Mouse (Mus musculus) intestine, embryonic 14.5 days (tissue): ENCODE results near the gene 1700037H04Rik. TPM values are rescaled to one million over a fixed set of nuclear protein-coding genes. Genes with fewer than 3 reads are reported as not detected.

ENCODE experiments used
- ATAC-seq: fragments of 200-750 bp; cut with Nextera tagmentation; replicated peaks from 2 replicates; pipeline ENCODE4 v1.8.0; 2017; ENCODE audit warnings: low read depth, moderate number of reproducible peaks, moderate TSS enrichment, moderate library complexity; ENCODE audit not compliant: low FRiP score, low TSS enrichment
- DNase-seq: peaks from one replicate; pipeline ENCODE4 v3.0.0-alpha.2; 2018; ENCODE audit warnings: low spot score
- H3K27ac ChIP-seq: fragments of 300-500 bp; sonication (generic); 2 replicates; pipeline ENCODE4 v1.5.1; 2014; ENCODE audit warnings: low read depth, mild to moderate bottlenecking, control low read depth
- H3K27me3 ChIP-seq: fragments of 300-500 bp; sonication (generic); replicated peaks from 2 replicates; pipeline ENCODE4 v1.6.1; 2014; ENCODE audit warnings: low read length, control low read depth; ENCODE audit not compliant: control insufficient read depth, insufficient read depth
- H3K36me3 ChIP-seq: fragments of 300-500 bp; sonication (generic); 2 replicates; pipeline ENCODE4 v1.6.1; 2014; ENCODE audit warnings: low read length, control low read depth; ENCODE audit not compliant: control insufficient read depth, insufficient read depth
- H3K4me1 ChIP-seq: fragments of 300-500 bp; sonication (generic); replicated peaks from 2 replicates; pipeline ENCODE4 v1.6.1; 2014; ENCODE audit warnings: low read length, control low read depth, mixed read lengths; ENCODE audit not compliant: control insufficient read depth, insufficient read depth
- H3K4me2 ChIP-seq: fragments of 300-500 bp; sonication (generic); 2 replicates; pipeline ENCODE4 v1.6.1; 2014; ENCODE audit warnings: low read length
- H3K4me3 ChIP-seq: fragments of 300-500 bp; sonication (generic); 2 replicates; pipeline ENCODE4 v1.5.1; 2014; ENCODE audit warnings: low read depth, low read length, control low read depth, mixed read lengths
- H3K9ac ChIP-seq: fragments of 300-500 bp; sonication (generic); 2 replicates; pipeline ENCODE4 v1.6.1; 2014; ENCODE audit warnings: mild to moderate bottlenecking, low read length
- H3K9me3 ChIP-seq: fragments of 300-500 bp; sonication (generic); 2 replicates; pipeline ENCODE4 v1.6.1; 2016; ENCODE audit warnings: low read length, control low read depth; ENCODE audit not compliant: control insufficient read depth
- WGBS: fragments of 180-500 bp; shearing (Covaris S2); extraction: QIAGEN DNeasy Blood & Tissue Kit; methylation state at CpG from one replicate; pipeline ENCODE4 v1.1.7; 2014; 5-methylcytosine and 5-hydroxymethylcytosine counted together
- polyA plus RNA-seq: library from polyadenylated mRNA; unstranded; fragments of >200 nt; fragmentation: Nextera tagmentation; extraction: Ambion mirVana; gene quantifications from 2 replicates; pipeline ENCODE4 v1.2.1, GENCODE M21; 2014

1700037H04Rik gene
- polyA plus RNA-seq, 1 experiment from 2014 or later = 93.1 TPM

DNA sequence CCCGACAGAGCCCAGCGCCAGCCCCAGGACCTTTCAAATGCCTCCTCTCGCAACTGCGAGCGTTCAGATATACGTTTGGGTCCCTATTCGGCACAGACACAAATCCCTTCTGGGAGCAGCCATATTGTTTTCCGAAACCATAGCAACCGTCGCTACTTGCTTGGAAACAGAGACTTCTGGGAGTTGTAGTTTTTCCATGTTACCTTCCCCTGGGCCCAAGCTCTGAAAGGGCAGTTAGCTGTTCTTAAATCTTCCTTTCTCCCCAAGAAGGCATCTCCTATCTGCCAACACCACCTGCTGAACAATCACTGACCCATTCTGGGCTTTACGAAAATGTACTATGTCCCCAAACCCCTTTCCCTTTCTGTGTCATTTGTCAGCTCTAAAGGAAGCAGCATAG is 14.8 kb upstream of the 1700037H04Rik start:
- Histone ChIP-seq H3K36me3 (peaks cover 10% of the 10 kb centered on the region), H3K9ac (no peak overlapping the region), H3K27me3 (peaks cover 35% of the 10 kb centered on the region), H3K27ac (no peak overlapping the region), H3K4me1 (peaks cover 33% of the 10 kb centered on the region), H3K9me3 (no peaks in the 10 kb centered on the region), H3K4me3 (peak overlapping the region; percentile 32), H3K4me2 (peak overlapping the region; percentile 73)
- WGBS = 6% methylated on average over 11 of the region's 11 CpGs
- DNase-seq (peak; percentile 74), ATAC-seq (no peak)

DNA sequence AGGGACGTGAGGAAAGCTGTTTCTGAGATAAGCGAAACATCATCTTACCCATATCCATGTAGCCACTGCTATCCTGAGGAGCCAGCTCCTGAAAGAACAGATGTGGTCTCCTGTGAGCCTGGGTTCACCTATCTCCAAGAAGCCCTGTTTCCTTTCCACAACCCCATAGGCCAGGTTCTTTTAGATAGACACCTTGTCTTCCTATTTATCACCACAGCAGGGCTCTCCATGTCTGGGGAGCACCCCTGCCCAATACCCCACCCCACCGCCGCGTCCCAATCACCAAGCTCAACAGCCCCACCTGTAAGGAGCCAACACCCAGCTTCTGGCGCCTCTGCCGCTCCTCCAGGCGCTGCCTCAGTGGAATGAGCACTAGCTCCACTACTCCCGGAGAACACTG is 12.4 kb upstream of the 1700037H04Rik start:
- DNase-seq (no peak), ATAC-seq (no peak)
- no peaks in the 10 kb centered on the region for H3K9me3 ChIP-seq
- WGBS = 50% methylated on average over 9 of the region's 9 CpGs
- H3K27ac ChIP-seq = no peak overlapping the region
- peaks cover 16% of the 10 kb centered on the region for H3K4me1 ChIP-seq
- H3K27me3 ChIP-seq = peaks cover 38% of the 10 kb centered on the region
- H3K4me2 ChIP-seq = no peak overlapping the region
- H3K9ac ChIP-seq = no peak overlapping the region
- H3K4me3 ChIP-seq = no peak overlapping the region
- no peaks in the 10 kb centered on the region for H3K36me3 ChIP-seq

DNA sequence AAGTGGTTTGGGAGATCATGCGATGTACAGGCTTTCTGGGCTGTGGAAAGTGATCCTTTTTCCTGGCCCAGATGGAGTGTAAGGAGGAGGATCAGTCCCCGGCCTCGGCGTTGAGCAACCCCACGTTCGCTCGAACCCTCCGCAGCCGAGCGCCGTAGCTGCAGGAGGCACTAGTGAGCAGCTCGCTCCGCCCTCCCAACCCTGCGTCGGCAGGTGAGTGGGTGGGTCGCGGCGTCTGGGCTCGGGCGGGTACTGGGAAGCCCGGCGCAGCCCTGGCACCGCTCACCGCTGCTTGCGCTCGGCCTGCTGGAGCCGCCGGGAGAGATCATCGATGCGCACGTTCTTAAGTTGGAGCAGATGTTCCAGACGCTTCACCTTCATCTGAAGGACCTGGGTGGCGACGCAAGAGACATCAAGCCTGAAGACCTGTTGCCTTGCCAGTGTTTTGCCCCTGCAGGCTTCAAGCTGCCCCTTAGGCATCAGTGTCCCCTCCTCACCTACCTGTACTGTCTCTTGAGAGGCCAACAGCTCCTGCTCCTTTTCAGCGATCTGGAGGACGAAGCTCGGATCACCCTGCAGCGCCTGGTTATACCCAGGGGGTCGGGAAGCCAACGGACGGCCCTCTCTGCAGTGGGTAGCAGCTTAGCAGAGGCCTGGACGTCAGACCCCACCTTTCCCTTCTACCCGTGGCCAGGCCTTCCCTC is 11.7 kb upstream of the 1700037H04Rik start:
- ATAC-seq (no peak), DNase-seq (no peak)
- no peaks in the 10 kb centered on the region for H3K9me3 ChIP-seq
- H3K36me3 ChIP-seq = no peaks in the 10 kb centered on the region
- peaks cover 10% of the 10 kb centered on the region for H3K4me1 ChIP-seq
- no peak overlapping the region; the same call in 1 of the 2 replicates for H3K9ac ChIP-seq
- H3K4me2 ChIP-seq = peak overlapping the region; percentile 41
- H3K27me3 ChIP-seq = peaks cover 38% of the 10 kb centered on the region
- H3K4me3 ChIP-seq = peak overlapping the region; percentile 12; the same call in 1 of the 2 replicates
- WGBS = 10% methylated on average over 43 of the region's 43 CpGs
- H3K27ac ChIP-seq = no peak overlapping the region

DNA sequence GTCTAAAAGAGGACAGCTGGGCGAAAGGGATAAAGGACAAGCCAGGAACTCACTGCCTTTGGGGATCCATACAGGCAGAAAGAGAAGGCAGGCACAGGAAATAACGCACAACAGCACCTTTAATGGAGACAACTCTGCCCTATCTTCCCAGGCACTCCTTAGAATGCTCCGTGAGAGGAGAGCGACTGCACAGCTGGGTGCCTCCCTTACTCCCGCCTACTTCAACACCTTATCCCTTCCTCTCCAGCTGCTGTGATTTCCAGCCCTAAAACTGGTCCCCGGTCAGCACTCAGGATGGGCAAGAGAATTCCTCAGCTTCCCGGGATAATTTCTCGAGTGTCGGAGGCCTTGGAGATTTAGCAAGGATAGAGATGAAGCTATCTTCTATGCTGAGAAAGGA is 11.1 kb upstream of the 1700037H04Rik start:
- Histone ChIP-seq H3K36me3 (no peaks in the 10 kb centered on the region), H3K27ac (no peak overlapping the region), H3K4me3 (0 out of 2 replicates have a peak overlapping the region, but pooled peaks have one; percentile 12), H3K4me2 (peak overlapping the region; percentile 41), H3K27me3 (peaks cover 38% of the 10 kb centered on the region), H3K9me3 (no peaks in the 10 kb centered on the region), H3K4me1 (peaks cover 10% of the 10 kb centered on the region), H3K9ac (no peak overlapping the region)
- DNase-seq = no peak
- ATAC-seq = no peak
- 25% methylated on average over 9 of the region's 9 CpGs for WGBS

DNA sequence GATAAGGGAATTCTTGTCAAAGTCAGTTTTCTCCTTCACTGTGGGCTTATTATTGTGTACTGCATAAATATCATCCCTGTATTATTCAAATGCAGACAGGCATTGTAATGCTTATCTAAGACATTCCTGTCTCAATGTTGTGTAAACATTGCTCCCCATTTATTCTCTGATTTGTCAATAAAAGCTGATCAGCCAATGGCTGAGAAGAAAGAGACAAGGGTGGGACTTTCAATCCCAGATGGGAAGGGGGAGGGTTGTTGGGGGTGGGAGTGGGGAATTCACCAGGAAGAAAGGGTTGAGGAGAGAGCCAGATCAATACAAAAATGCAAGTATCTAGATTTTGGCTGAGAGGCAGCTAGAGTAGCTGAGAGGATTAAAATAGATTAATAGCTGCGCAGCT is 9.0 kb upstream of the 1700037H04Rik start:
- no peak overlapping the region for H3K9ac ChIP-seq
- H3K4me3 ChIP-seq = no peak overlapping the region
- no peaks in the 10 kb centered on the region for H3K9me3 ChIP-seq
- DNase-seq (no peak), ATAC-seq (no peak)
- no peaks in the 10 kb centered on the region for H3K4me1 ChIP-seq
- H3K27ac ChIP-seq = no peak overlapping the region
- WGBS = 75% methylated on average over 1 of the region's 1 CpGs
- no peak overlapping the region for H3K4me2 ChIP-seq
- peaks cover 38% of the 10 kb centered on the region for H3K27me3 ChIP-seq
- no peaks in the 10 kb centered on the region for H3K36me3 ChIP-seq

DNA sequence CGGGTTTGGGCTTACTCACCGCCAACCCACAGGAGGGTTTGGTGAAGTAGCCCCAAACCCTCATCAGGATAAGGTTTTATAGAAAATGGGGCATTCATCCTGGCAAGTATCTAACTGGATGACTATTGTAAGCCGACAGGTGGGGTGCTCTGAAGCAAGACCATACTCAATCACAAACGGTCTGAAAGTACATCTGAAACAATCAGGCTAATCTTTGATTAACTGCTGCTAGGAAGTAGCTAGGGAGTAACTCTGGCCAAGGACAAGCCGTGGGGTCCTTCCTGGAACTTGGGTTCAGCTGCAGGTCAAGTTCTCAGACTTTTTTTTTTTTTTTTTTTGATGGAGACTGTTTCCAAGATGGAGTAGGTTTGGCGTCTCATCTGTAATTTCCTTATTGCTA is 8.1 kb upstream of the 1700037H04Rik start:
- Histone ChIP-seq H3K27me3 (peaks cover 34% of the 10 kb centered on the region), H3K4me3 (no peak overlapping the region), H3K4me2 (no peak overlapping the region), H3K9ac (no peak overlapping the region), H3K9me3 (no peaks in the 10 kb centered on the region), H3K4me1 (no peaks in the 10 kb centered on the region), H3K27ac (no peak overlapping the region), H3K36me3 (no peaks in the 10 kb centered on the region)
- ATAC-seq (no peak), DNase-seq (no peak)
- WGBS = 78% methylated on average over 6 of the region's 6 CpGs

DNA sequence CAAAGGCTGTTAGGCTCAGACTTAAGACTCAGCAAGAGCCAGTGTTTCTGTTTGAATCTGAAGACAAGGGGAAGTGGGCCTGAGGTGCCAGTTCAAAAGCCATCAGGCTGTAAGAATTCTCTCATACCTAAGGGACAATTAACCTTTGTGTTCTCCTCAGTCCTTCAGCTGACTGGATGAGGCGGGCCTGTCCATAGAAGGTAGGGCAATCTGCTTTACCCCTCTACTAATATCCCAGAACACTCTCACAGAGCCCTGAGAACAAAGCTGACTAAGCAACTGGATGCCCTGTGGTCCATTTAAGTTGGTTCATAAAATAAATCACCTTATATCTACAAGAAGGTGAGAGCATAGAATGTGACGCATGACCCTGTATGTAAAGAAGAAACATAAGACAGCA is 6.3 kb upstream of the 1700037H04Rik start:
- Histone ChIP-seq H3K27me3 (peaks cover 16% of the 10 kb centered on the region), H3K27ac (no peak overlapping the region), H3K4me3 (no peak overlapping the region), H3K9me3 (no peaks in the 10 kb centered on the region), H3K36me3 (no peaks in the 10 kb centered on the region), H3K4me2 (no peak overlapping the region), H3K4me1 (no peaks in the 10 kb centered on the region), H3K9ac (no peak overlapping the region)
- DNase-seq (no peak), ATAC-seq (no peak)
- 81% methylated on average over 2 of the region's 2 CpGs for WGBS

DNA sequence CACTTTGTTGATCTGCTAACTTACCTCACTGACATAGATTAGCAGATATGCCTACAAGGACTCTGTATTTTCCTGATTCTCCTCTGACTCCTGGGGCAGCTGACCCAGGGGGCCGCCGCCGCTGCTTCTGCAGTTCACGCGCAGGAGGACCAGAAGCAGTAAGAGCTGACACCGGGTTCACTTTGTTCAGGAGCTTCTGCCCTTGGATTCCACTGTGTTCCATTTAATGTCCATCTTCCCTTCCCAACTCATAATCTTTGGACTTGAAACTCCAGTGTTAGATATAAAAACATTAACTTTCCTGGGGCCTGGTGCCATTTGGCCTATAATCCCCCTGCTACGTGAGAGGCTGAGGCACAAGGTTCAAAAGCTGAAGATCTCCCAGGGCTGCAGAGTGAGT is 4.0 kb upstream of the 1700037H04Rik start:
- no peaks in the 10 kb centered on the region for H3K36me3 ChIP-seq
- no peak overlapping the region for H3K4me2 ChIP-seq
- DNase-seq (no peak), ATAC-seq (no peak)
- WGBS = 72% methylated on average over 7 of the region's 7 CpGs
- no peaks in the 10 kb centered on the region for H3K9me3 ChIP-seq
- no peak overlapping the region for H3K4me3 ChIP-seq
- H3K27me3 ChIP-seq = no peaks in the 10 kb centered on the region
- peaks cover 2% of the 10 kb centered on the region for H3K4me1 ChIP-seq
- no peak overlapping the region for H3K27ac ChIP-seq
- H3K9ac ChIP-seq = no peak overlapping the region

DNA sequence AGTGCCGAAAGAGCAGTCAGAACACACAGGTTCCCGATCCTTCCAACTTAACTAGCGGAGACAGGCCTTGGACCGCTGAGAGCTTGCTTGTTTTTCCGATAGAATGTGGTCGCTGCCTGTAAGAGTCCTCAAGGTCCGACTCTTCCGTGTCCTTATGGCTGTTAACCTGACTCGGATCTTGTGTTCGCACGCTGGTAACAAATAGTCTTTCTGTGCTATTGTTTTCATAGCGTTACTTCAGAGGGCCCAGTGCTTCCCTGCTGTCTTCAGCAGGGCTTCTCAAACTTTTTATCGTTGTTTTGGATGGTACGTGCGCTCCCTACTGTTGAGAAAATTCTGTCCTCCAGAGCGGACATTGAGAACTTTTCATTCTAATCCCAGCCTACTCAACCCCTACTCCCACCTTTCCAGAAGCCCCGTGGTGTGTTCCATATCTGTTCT is 810 bp upstream of the 1700037H04Rik start:
- H3K4me3 ChIP-seq = peak overlapping the region; percentile 83
- no peaks in the 10 kb centered on the region for H3K9me3 ChIP-seq
- peak overlapping the region; percentile 94 for H3K4me2 ChIP-seq
- H3K36me3 ChIP-seq = no peaks in the 10 kb centered on the region
- peak overlapping the region; percentile 77 for H3K9ac ChIP-seq
- H3K27ac ChIP-seq = peak overlapping the region; percentile 96
- DNase-seq (no peak), ATAC-seq (peak; percentile 3; the same call in 1 of the 2 replicates)
- H3K4me1 ChIP-seq = peaks cover 6% of the 10 kb centered on the region
- H3K27me3 ChIP-seq = no peaks in the 10 kb centered on the region
- under 1% methylated on average over 17 of the region's 17 CpGs for WGBS
